11 mouse cellular contexts compared by ENCODE assay signal in the genomic region with DNA sequence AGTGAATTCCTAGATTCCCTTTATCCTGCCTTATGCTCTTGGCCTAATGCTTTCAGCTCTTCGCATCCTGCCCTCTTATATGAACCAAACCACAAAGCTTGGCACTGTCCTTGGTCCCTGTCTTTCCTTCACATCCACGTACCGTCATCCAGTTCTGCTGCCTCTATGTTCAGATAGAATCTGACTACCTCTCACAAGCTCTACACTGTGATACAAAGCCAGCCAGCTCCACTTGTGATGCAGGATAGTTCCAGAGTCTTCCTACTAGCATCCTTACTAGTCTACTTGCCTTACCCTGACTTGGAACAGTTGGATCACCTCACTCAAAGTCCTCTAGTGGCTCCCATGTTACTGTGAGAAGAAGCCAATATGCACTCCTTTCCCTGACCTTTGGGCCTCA. TPM values are rescaled to one million over a fixed set of nuclear protein-coding genes. Genes with fewer than 3 reads are reported as not detected.
DNase-seq lines count a peak whose midpoint lies in the region; ATAC-seq and TF ChIP-seq lines count a peak whose summit lies in the region.
"Had no signal": no experiment of that assay in that cellular context is flagged by ENCODE, and none has a peak within 500 bp of the region (broad histone marks: within the 10 kb centered on the region; RNA-seq: fewer than 3 reads in every experiment).

No protein-coding gene starts in this region.

- intact Hi-C loops in gastrocnemius, adult 2 months (cut with DNase I) = loop anchor here (5.0 kb wide), 1 partner anchor 217 kb away; a partner anchor contains a TSS

- H3K9me3 ChIP-seq in limb, embryonic 13.5 days = no peaks in the 10 kb centered on the region
- H3K9me3 ChIP-seq in limb, embryonic 10.5 days (replicated peaks) = no peaks in the 10 kb centered on the region
- H3K9me3 ChIP-seq in neural tube, embryonic 12.5 days = no peaks in the 10 kb centered on the region
- no peaks in the 10 kb centered on the region for H3K9me3 ChIP-seq in stomach, postnatal 0 days (ENCODE audit: control insufficient read depth, low read length)
- H3K9me3 ChIP-seq: heart, embryonic 10.5 days; lung, embryonic 15.5 days had no signal

- H3K36me3 ChIP-seq in limb, embryonic 13.5 days = peaks cover 16% of the 10 kb centered on the region
- peaks cover 15% of the 10 kb centered on the region for H3K36me3 ChIP-seq in limb, embryonic 10.5 days
- H3K36me3 ChIP-seq in neural tube, embryonic 12.5 days = peaks cover 8% of the 10 kb centered on the region
- H3K36me3 ChIP-seq in stomach, postnatal 0 days (ENCODE audit: control insufficient read depth, insufficient read depth, low read length) = no peaks in the 10 kb centered on the region

- WGBS in limb, embryonic 13.5 days = 89% methylated on average over 3 of the region's 3 CpGs
- WGBS in limb, embryonic 10.5 days = 92% methylated on average over 3 of the region's 3 CpGs
- 95% methylated on average over 3 of the region's 3 CpGs for WGBS in neural tube, embryonic 12.5 days
- 78% methylated on average over 3 of the region's 3 CpGs for WGBS in stomach, postnatal 0 days

- peaks cover 27% of the 10 kb centered on the region for H3K4me1 ChIP-seq in limb, embryonic 13.5 days
- peaks cover 35% of the 10 kb centered on the region for H3K4me1 ChIP-seq in limb, embryonic 10.5 days
- peaks cover 21% of the 10 kb centered on the region for H3K4me1 ChIP-seq in neural tube, embryonic 12.5 days
- peaks cover 4% of the 10 kb centered on the region; the same call in 1 of the 2 replicates for H3K4me1 ChIP-seq in stomach, postnatal 0 days (replicated peaks; ENCODE audit: control insufficient read depth, insufficient read depth)

- no peak for TF ChIP-seq CTCF in gastrocnemius, adult 2 months (IDR thresholded peaks at IDR 0.05)
- no peak for TF ChIP-seq CTCF in stomach, postnatal 0 days (IDR thresholded peaks at IDR 0.05; ENCODE audit: low read depth)

- no peak for DNase-seq in gastrocnemius, adult 2 months
- DNase-seq in gastrocnemius, postnatal 25 days = no peak
- DNase-seq in limb, embryonic 10.5 days (ENCODE audit: low spot score) = no peak
- DNase-seq in neural tube, embryonic 10.5 days (ENCODE audit: extremely low spot score, low spot score) = no peak
- no peak for DNase-seq in stomach, postnatal 0 days (ENCODE audit: low spot score)
- no peak for DNase-seq in adrenal gland, postnatal 25 days

- TF ChIP-seq EP300 in stomach, postnatal 0 days (optimal IDR thresholded peaks at IDR 0.05) = no peak

- H3K4me3 ChIP-seq in gastrocnemius, adult 2 months = peak overlapping the region; percentile 92
- H3K4me3 ChIP-seq in limb, embryonic 13.5 days = no peak overlapping the region
- H3K4me3 ChIP-seq in limb, embryonic 10.5 days = no peak overlapping the region
- no peak overlapping the region for H3K4me3 ChIP-seq in neural tube, embryonic 12.5 days
- no peak overlapping the region for H3K4me3 ChIP-seq in stomach, postnatal 0 days (ENCODE audit: low read depth, low read length)
- H3K4me3 ChIP-seq: heart, embryonic 10.5 days had no signal

- H3K9ac ChIP-seq in limb, embryonic 13.5 days = no peak overlapping the region
- H3K9ac ChIP-seq in neural tube, embryonic 12.5 days = no peak overlapping the region
- no peak overlapping the region for H3K9ac ChIP-seq in stomach, postnatal 0 days (ENCODE audit: low read length)
- H3K9ac ChIP-seq: lung, embryonic 15.5 days had no signal

- no peaks in the 10 kb centered on the region for H3K27me3 ChIP-seq in limb, embryonic 13.5 days
- no peaks in the 10 kb centered on the region for H3K27me3 ChIP-seq in limb, embryonic 10.5 days (ENCODE audit: low read depth, poor library complexity, severe bottlenecking)
- no peaks in the 10 kb centered on the region for H3K27me3 ChIP-seq in neural tube, embryonic 12.5 days (replicated peaks)
- H3K27me3 ChIP-seq in stomach, postnatal 0 days (ENCODE audit: control insufficient read depth, insufficient read depth, low read length) = no peaks in the 10 kb centered on the region
- H3K27me3 ChIP-seq: lung, embryonic 15.5 days had no signal

- ATAC-seq in limb, embryonic 13.5 days (ENCODE audit: low FRiP score, low read depth) = no peak
- no peak for ATAC-seq in neural tube, embryonic 12.5 days (ENCODE audit: low FRiP score, low read depth)
- no peak for ATAC-seq in stomach, postnatal 0 days (ENCODE audit: low FRiP score, low TSS enrichment)

- H3K27ac ChIP-seq in gastrocnemius, adult 2 months = peak overlapping the region; percentile 94
- no peak overlapping the region for H3K27ac ChIP-seq in limb, embryonic 13.5 days
- H3K27ac ChIP-seq in limb, embryonic 10.5 days = no peak overlapping the region
- no peak overlapping the region for H3K27ac ChIP-seq in neural tube, embryonic 12.5 days
- H3K27ac ChIP-seq in stomach, postnatal 0 days (replicated peaks) = 0 out of 2 replicates have a peak overlapping the region, but pooled peaks have one; percentile 20
- H3K27ac ChIP-seq: heart, embryonic 10.5 days; lung, embryonic 15.5 days had no signal

- H3K4me2 ChIP-seq in limb, embryonic 13.5 days (replicated peaks) = peak overlapping the region; percentile 70; the same call in 1 of the 2 replicates
- H3K4me2 ChIP-seq in neural tube, embryonic 12.5 days (replicated peaks) = peak overlapping the region; percentile 75; the same call in 1 of the 2 replicates
- no peak overlapping the region for H3K4me2 ChIP-seq in stomach, postnatal 0 days (replicated peaks; ENCODE audit: low read depth)

RNA-seq across cellular contexts. Expression of a gene that starts 2.4 kb away (rescaled TPM):
- 100 to 1,000 TPM; 203 to 264 TPM for total RNA-seq in gastrocnemius, adult 2 months (2021)
- 100 to 1,000 TPM; 191 to 205 TPM for total RNA-seq in gastrocnemius, postnatal 25 days (2021)
- 17.0 and 18.8 TPM in 2 replicates for polyA plus RNA-seq in limb, embryonic 13.5 days (2015; fragmentation: Nextera tagmentation; extraction: Ambion mirVana)
- 18.1 and 21.3 TPM in 2 replicates for polyA plus RNA-seq in limb, embryonic 10.5 days (2016; fragmentation: Nextera tagmentation; extraction: Ambion mirVana)
- polyA plus RNA-seq in neural tube, embryonic 12.5 days (2016; fragmentation: Nextera tagmentation; extraction: Ambion mirVana) = 31.0 and 36.2 TPM in 2 replicates
- polyA plus RNA-seq in stomach, postnatal 0 days (2015; fragmentation: Nextera tagmentation; extraction: Ambion mirVana) = 14.8 and 15.6 TPM in 2 replicates
- 154 and 158 TPM in 2 replicates for total RNA-seq in adrenal gland, postnatal 25 days (2021)

RNA-seq across cellular contexts. Expression of a gene that starts 8.4 kb away (rescaled TPM):
- 10 to 100 TPM; 41.1 to 48.6 TPM for total RNA-seq in gastrocnemius, adult 2 months (2021)
- 10 to 100 TPM; 33.9 to 36.3 TPM for total RNA-seq in gastrocnemius, postnatal 25 days (2021)
- polyA plus RNA-seq in limb, embryonic 13.5 days (2015; fragmentation: Nextera tagmentation; extraction: Ambion mirVana) = 133 and 145 TPM in 2 replicates
- polyA plus RNA-seq in limb, embryonic 10.5 days (2016; fragmentation: Nextera tagmentation; extraction: Ambion mirVana) = 89.9 and 107 TPM in 2 replicates
- 138 and 152 TPM in 2 replicates for polyA plus RNA-seq in neural tube, embryonic 12.5 days (2016; fragmentation: Nextera tagmentation; extraction: Ambion mirVana)
- polyA plus RNA-seq in stomach, postnatal 0 days (2015; fragmentation: Nextera tagmentation; extraction: Ambion mirVana) = 50.0 and 51.2 TPM in 2 replicates
- total RNA-seq in adrenal gland, postnatal 25 days (2021) = 97.2 and 105 TPM in 2 replicates

RNA-seq across cellular contexts. Expression of a gene that starts 48.5 kb away (rescaled TPM):
- not detected for total RNA-seq in gastrocnemius, adult 2 months (2021)
- total RNA-seq in gastrocnemius, postnatal 25 days (2021) = not detected
- 0.26 and 0.32 TPM in 2 replicates for polyA plus RNA-seq in limb, embryonic 13.5 days (2015; fragmentation: Nextera tagmentation; extraction: Ambion mirVana)
- polyA plus RNA-seq in limb, embryonic 10.5 days (2016; fragmentation: Nextera tagmentation; extraction: Ambion mirVana) = not detected in 2 replicates
- polyA plus RNA-seq in neural tube, embryonic 12.5 days (2016; fragmentation: Nextera tagmentation; extraction: Ambion mirVana) = not detected in 2 replicates
- not detected in 2 replicates for polyA plus RNA-seq in stomach, postnatal 0 days (2015; fragmentation: Nextera tagmentation; extraction: Ambion mirVana)
- not detected in 2 replicates for total RNA-seq in adrenal gland, postnatal 25 days (2021)
- total RNA-seq: MEL had no signal
- polyA plus RNA-seq: lung, embryonic 15.5 days had no signal

Comparison
In these comparisons a context has a peak if more than half of its experiments do, and no peak if none do; other contexts are left out.
1. H3K27ac ChIP-seq: peak in gastrocnemius, adult 2 months (single experiment) and stomach, postnatal 0 days (single experiment); none in limb, embryonic 13.5 days (single experiment), limb, embryonic 10.5 days (single experiment) and neural tube, embryonic 12.5 days (single experiment).